35 mouse cellular contexts compared by ENCODE assay signal in the genomic region with DNA sequence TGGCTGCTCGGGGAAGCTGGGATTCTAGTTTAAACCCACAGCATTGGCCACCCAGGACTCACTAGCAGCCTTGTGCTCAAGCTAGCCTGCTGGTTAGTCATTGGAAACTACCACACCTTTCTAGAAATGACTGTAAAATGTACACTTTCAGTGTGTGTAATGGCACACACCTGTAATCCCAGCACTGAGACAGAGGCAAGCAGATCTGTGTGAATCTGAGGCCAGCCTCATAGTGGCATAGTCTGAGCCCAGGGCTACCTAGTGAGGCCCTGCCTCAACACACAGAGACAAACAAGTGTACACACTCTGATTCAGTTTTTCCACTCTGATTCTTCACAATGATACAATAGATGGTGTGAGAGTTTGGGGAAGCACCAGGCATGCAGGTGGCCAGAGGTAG. TPM values are rescaled to one million over a fixed set of nuclear protein-coding genes. Genes with fewer than 3 reads are reported as not detected.
DNase-seq lines count a peak whose midpoint lies in the region; ATAC-seq and TF ChIP-seq lines count a peak whose summit lies in the region.
"Had no signal": no experiment of that assay in that cellular context is flagged by ENCODE, and none has a peak within 500 bp of the region (broad histone marks: within the 10 kb centered on the region; RNA-seq: fewer than 3 reads in every experiment).

No protein-coding gene starts in this region.

- DNase-seq in spleen, adult 2 months (ENCODE audit: low read depth in 1 of 2, low spot score in 2 of 2): no peak
- no peak for DNase-seq in spleen, postnatal 10 days (ENCODE audit: low spot score in 2 of 2)
- peak; percentile 72 for DNase-seq in CH12.LX (ENCODE audit: extremely low read depth)
- no peak for DNase-seq in kidney, adult 9 months
- DNase-seq in adrenal gland, adult (ENCODE audit: inconsistent age in 2 of 2, low spot score in 1 of 2): no peak
- no peak for DNase-seq in kidney, adult 18-20 months
- DNase-seq: adrenal gland, postnatal 14 days; B cell, adult 2 months; cerebellum, adult 11-12 months; cerebellum, adult 8-10 months; cerebellum, postnatal 10 days; cerebellum, postnatal 36 days; embryo, embryonic 11 days; gastrocnemius, postnatal 25 days; heart, adult 2 months; heart, postnatal 14 days; heart, postnatal 4 days had no signal

- no peak overlapping the region for H3K4me3 ChIP-seq in spleen, adult 2 months (ENCODE audit: extremely low read depth, insufficient read depth, insufficient read length)
- H3K4me3 ChIP-seq in CH12.LX (replicated peaks in 1 of 3; ENCODE audit: low read depth in 2 of 3, low read length in 2 of 3, poor library complexity in 1 of 3): no peak overlapping the region
- H3K4me3 ChIP-seq: embryonic facial prominence, embryonic 10.5 days; embryonic facial prominence, embryonic 13.5 days; erythroblast, embryonic 14.5 days; forebrain, embryonic 12.5 days; forebrain, embryonic 15.5 days; heart, adult 2 months; heart, embryonic 10.5 days; heart, embryonic 13.5 days; intestine, embryonic 15.5 days had no signal

- no peak for TF ChIP-seq POLR2A in spleen, adult 2 months (IDR thresholded peaks at IDR 0.05; ENCODE audit: low read depth, low read length)
- no peak for TF ChIP-seq POLR2A in CH12.LX (IDR thresholded peaks at IDR 0.05; ENCODE audit: low read depth, low read length)

- TF ChIP-seq RAD21 in CH12.LX (IDR thresholded peaks at IDR 0.05; ENCODE audit: low read depth, low read length): no peak

- no peaks in the 10 kb centered on the region for H3K27me3 ChIP-seq in spleen, adult 2 months (ENCODE audit: control insufficient read depth, insufficient read depth, low read length)
- no peaks in the 10 kb centered on the region for H3K27me3 ChIP-seq in CH12.LX (replicated peaks)
- H3K27me3 ChIP-seq: forebrain, embryonic 15.5 days; intestine, embryonic 15.5 days had no signal

- dilution Hi-C loops in CH12.LX (cut with MboI; ENCODE audit: extremely low pct_ligation_motif_present, extremely low pct_unique_long_range_greater_than_20kb, low sequenced_read_pairs): no loop called here

- TF ChIP-seq CTCF in spleen, adult 2 months (IDR thresholded peaks at IDR 0.05; ENCODE audit: extremely low read depth, insufficient read depth, insufficient read length, insufficient replicate concordance): no peak
- TF ChIP-seq CTCF in CH12.LX (conservative IDR thresholded peaks at IDR 0.05 in 1 of 2, IDR thresholded peaks at IDR 0.05 in 1 of 2; ENCODE audit: low read depth in 2 of 2, low read length in 2 of 2): no peak

- H3K36me3 ChIP-seq in spleen, adult 2 months (ENCODE audit: control insufficient read depth, insufficient read depth, low read length): no peaks in the 10 kb centered on the region
- H3K36me3 ChIP-seq in CH12.LX (replicated peaks in 1 of 2; ENCODE audit: control insufficient read depth in 1 of 2, insufficient read depth in 1 of 2, low read length in 1 of 2): peaks cover 0 to 67% of the 10 kb centered on the region in 2 experiments
- H3K36me3 ChIP-seq: embryonic facial prominence, embryonic 10.5 days; embryonic facial prominence, embryonic 13.5 days; forebrain, embryonic 12.5 days; forebrain, embryonic 15.5 days; heart, embryonic 10.5 days; heart, embryonic 13.5 days; intestine, embryonic 15.5 days had no signal

- peaks cover 38% of the 10 kb centered on the region for H3K4me1 ChIP-seq in spleen, adult 2 months (ENCODE audit: control insufficient read depth, insufficient read depth, insufficient read length)
- H3K4me1 ChIP-seq in CH12.LX (ENCODE audit: control insufficient read depth in 1 of 2, insufficient read depth in 2 of 2): peaks cover 40 to 61% of the 10 kb centered on the region in 2 experiments
- H3K4me1 ChIP-seq: embryonic facial prominence, embryonic 13.5 days; forebrain, embryonic 12.5 days; forebrain, embryonic 15.5 days; heart, embryonic 13.5 days had no signal

- in situ Hi-C loops in CH12.LX (cut with MboI; ENCODE audit: low pct_ligation_motif_present, low pct_unique_long_range_greater_than_20kb, low sequenced_read_pairs): no loop called here

- TF ChIP-seq EP300 in CH12.LX (IDR thresholded peaks at IDR 0.05; ENCODE audit: low read length): peak; percentile 89

- H3K4me2 ChIP-seq in CH12.LX (ENCODE audit: insufficient read depth, low read depth, poor library complexity, severe bottlenecking): no peak overlapping the region
- H3K4me2 ChIP-seq: embryonic facial prominence, embryonic 13.5 days; forebrain, embryonic 12.5 days; forebrain, embryonic 15.5 days; heart, embryonic 13.5 days; hindbrain, embryonic 14.5 days; intestine, embryonic 15.5 days had no signal

- H3K9ac ChIP-seq in CH12.LX (ENCODE audit: insufficient read depth, low read depth): no peak overlapping the region
- H3K9ac ChIP-seq: embryonic facial prominence, embryonic 13.5 days; forebrain, embryonic 12.5 days; forebrain, embryonic 15.5 days; heart, embryonic 13.5 days; hindbrain, embryonic 14.5 days; intestine, embryonic 15.5 days had no signal

- no peaks in the 10 kb centered on the region for H3K79me2 ChIP-seq in CH12.LX (replicated peaks; ENCODE audit: control insufficient read depth, extremely low read depth, insufficient read depth, poor library complexity, severe bottlenecking)

- no peaks in the 10 kb centered on the region for H3K9me3 ChIP-seq in CH12.LX (replicated peaks; ENCODE audit: low read length)
- H3K9me3 ChIP-seq: embryonic facial prominence, embryonic 10.5 days; embryonic facial prominence, embryonic 13.5 days; forebrain, embryonic 12.5 days; forebrain, embryonic 15.5 days; heart, embryonic 10.5 days; heart, embryonic 13.5 days; intestine, embryonic 15.5 days had no signal

- peak; percentile 39 for ATAC-seq in inflammation-experienced regulatory T-cells, adult 6 months
- ATAC-seq: forebrain, embryonic 15.5 days; hindbrain, postnatal 0 days; intestine, embryonic 15.5 days had no signal

- WGBS in spleen, adult 2 months: 64% methylated on average over 1 of the region's 1 CpGs

- peak overlapping the region; percentile 36; the same call in 1 of the 2 replicates for H3K27ac ChIP-seq in spleen, adult 2 months (ENCODE audit: insufficient read depth, low read length)
- no peak overlapping the region for H3K27ac ChIP-seq in CH12.LX (ENCODE audit: insufficient read depth, low read depth)
- H3K27ac ChIP-seq: embryonic facial prominence, embryonic 10.5 days; embryonic facial prominence, embryonic 13.5 days; forebrain, embryonic 12.5 days; forebrain, embryonic 15.5 days; heart, adult 2 months; heart, embryonic 10.5 days; heart, embryonic 13.5 days; hindbrain, embryonic 14.5 days; hindbrain, postnatal 0 days; intestine, embryonic 15.5 days had no signal

TF ChIP-seq in CH12.LX, 34 proteins besides CTCF, POLR2A, EP300 and RAD21:
- TF ChIP-seq POLR2AphosphoS2 (IDR thresholded peaks at IDR 0.05; ENCODE audit: low read depth, low read length) (no peak), ZC3H11A (IDR thresholded peaks at IDR 0.05; ENCODE audit: low read depth, low read length) (no peak), BHLHE40 (IDR thresholded peaks at IDR 0.05; ENCODE audit: low read depth, low read length) (peak; percentile 59), PAX5 (IDR thresholded peaks at IDR 0.05; ENCODE audit: low read length) (no peak), JUND (conservative IDR thresholded peaks at IDR 0.05; ENCODE audit: low read depth, low read length) (peak; percentile 92), MEF2A (IDR thresholded peaks at IDR 0.05; ENCODE audit: borderline replicate concordance, low read depth, low read length) (peak; percentile 30; the same call in 1 of the 2 replicates), NRF1 (IDR thresholded peaks at IDR 0.05; ENCODE audit: low read depth, low read length) (no peak), MYC (IDR thresholded peaks at IDR 0.05; ENCODE audit: low read depth, low read length) (0 out of 2 replicates have a peak, but pooled peaks have one; percentile 11), SMC3 (IDR thresholded peaks at IDR 0.05; ENCODE audit: low read depth, low read length) (no peak), ZKSCAN1 (IDR thresholded peaks at IDR 0.05; ENCODE audit: borderline replicate concordance, low read depth, low read length) (no peak), JUN (IDR thresholded peaks at IDR 0.05; ENCODE audit: insufficient read depth, low read depth, low read length) (peak; percentile 79), IRF4 (IDR thresholded peaks at IDR 0.05; ENCODE audit: low read depth, low read length) (peak; percentile 94), TCF12 (IDR thresholded peaks at IDR 0.05; ENCODE audit: low read depth, low read length) (peak; percentile 48), MXI1 (IDR thresholded peaks at IDR 0.05; ENCODE audit: low read depth, low read length) (no peak), ETS1 (conservative IDR thresholded peaks at IDR 0.05; ENCODE audit: low read depth, low read length) (peak; percentile 77), RCOR1 (conservative IDR thresholded peaks at IDR 0.05; ENCODE audit: low read depth, low read length) (no peak), KAT2A (IDR thresholded peaks at IDR 0.05; ENCODE audit: insufficient replicate concordance, low read length) (no peak)
TF ChIP-seq in CH12.LX: peak in this region for 8.

RNA-seq across cellular contexts. Expression of a gene that starts 5.0 kb away (rescaled TPM):
- 69.2 and 69.9 TPM in 2 replicates for polyA plus RNA-seq in spleen, adult 2 months (2012; rRNA removed)
- 1.5 and 2.5 TPM in 2 replicates for total RNA-seq in CH12.LX (2012; rRNA removed)
- total RNA-seq in CH12.LX (2014; rRNA removed): 2.5 and 2.9 TPM in 2 replicates
- 30.4 and 36.0 TPM in 2 replicates for polyA plus RNA-seq in CH12.LX (2012; ENCODE audit: insufficient read length, low read depth)
- 10 to 100 TPM in 1 of 3 experiments, 1 to 10 TPM in 2; 3.2 to 23.9 (median 7.7) TPM for polyA plus RNA-seq in inflammation-experienced regulatory T-cells, adult 6 months (2017; shearing (Covaris generic))
- total RNA-seq: gastrocnemius, adult 8-10 months; gastrocnemius, postnatal 25 days; heart, postnatal 4 days; hindbrain, postnatal 0 days; MEL had no signal
- polyA plus RNA-seq: erythroblast, embryonic 14.5 days; forebrain, embryonic 12.5 days; heart, embryonic 10.5 days had no signal

RNA-seq across cellular contexts. Expression of a gene that starts 13.3 kb away (rescaled TPM):
- 8.3 and 8.6 TPM in 2 replicates for polyA plus RNA-seq in spleen, adult 2 months (2012; rRNA removed)
- total RNA-seq in CH12.LX (2012; rRNA removed) (36.0 and 38.1 TPM in 2 replicates), CH12.LX (2014; rRNA removed) (31.9 and 39.2 TPM in 2 replicates)
- polyA plus RNA-seq in CH12.LX (2012; ENCODE audit: insufficient read length, low read depth): 45.2 and 55.9 TPM in 2 replicates
- polyA plus RNA-seq in inflammation-experienced regulatory T-cells, adult 6 months (2017; shearing (Covaris generic)): 10 to 100 TPM; 22.1 to 32.7 (median 24.1) TPM
- total RNA-seq: MEL had no signal
- polyA plus RNA-seq: erythroblast, embryonic 14.5 days had no signal

RNA-seq across cellular contexts. Expression of a gene that starts 32.3 kb away (rescaled TPM):
- not detected in 2 replicates for polyA plus RNA-seq in spleen, adult 2 months (2012; rRNA removed)
- total RNA-seq in CH12.LX (2012; rRNA removed) (not detected in 2 replicates), CH12.LX (2014; rRNA removed) (not detected in 2 replicates)
- polyA plus RNA-seq in CH12.LX (2012; ENCODE audit: insufficient read length, low read depth): not detected in 2 replicates
- polyA plus RNA-seq in inflammation-experienced regulatory T-cells, adult 6 months (2017; shearing (Covaris generic)): not detected
- total RNA-seq: adrenal gland, adult 18-20 months; adrenal gland, postnatal 14 days; gastrocnemius, adult 8-10 months; gastrocnemius, postnatal 25 days; heart, adult 2 months; heart, postnatal 14 days; heart, postnatal 4 days; hindbrain, postnatal 0 days; MEL had no signal
- polyA plus RNA-seq: cortical plate, adult 2 months; embryonic facial prominence, embryonic 10.5 days; embryonic facial prominence, embryonic 13.5 days; erythroblast, embryonic 14.5 days; forebrain, embryonic 12.5 days; forebrain, embryonic 15.5 days; gonadal fat pad, adult 2 months; heart, adult 2 months; heart, embryonic 13.5 days; heart, embryonic 16.5 days; hindbrain, embryonic 11.5 days; intestine, embryonic 15.5 days had no signal
